Mouse (Mus musculus): Measurements from ENCODE around the gene Cd4. TPM values are rescaled to one million over a fixed set of nuclear protein-coding genes. Genes with fewer than 3 reads are reported as not detected.

The Cd4 gene
- polyA plus RNA-seq, 1 experiment from 2014 or later, result 2.1 TPM

GRCm38 (mm10) chr6:124925941-124926340, 37.9 kb upstream of the Cd4 start:
- Histone ChIP-seq H3K4me3 (ENCODE audit: low read length) (peak overlapping the region; percentile 41), H3K9ac (ENCODE audit: low read length) (peak overlapping the region; percentile 68), H3K4me2 (ENCODE audit: low read depth, low read length) (peak overlapping the region; percentile 54), H3K4me1 (ENCODE audit: control insufficient read depth, insufficient read depth, low read length) (peaks cover 30% of the 10 kb centered on the region), H3K36me3 (ENCODE audit: control insufficient read depth, insufficient read depth) (no peaks in the 10 kb centered on the region), H3K9me3 (replicated peaks; ENCODE audit: control insufficient read depth, low read length) (no peaks in the 10 kb centered on the region), H3K27me3 (ENCODE audit: control insufficient read depth, insufficient read depth, low read length) (no peaks in the 10 kb centered on the region), H3K27ac (ENCODE audit: low read length) (peak overlapping the region; percentile 86)
- 9% methylated on average over 5 of the region's 5 CpGs for WGBS
- ATAC-seq (replicated peaks; ENCODE audit: extremely low read depth, insufficient read depth, low FRiP score), result peak; percentile 49

- peak overlapping the region; percentile 86 for H3K27ac ChIP-seq (ENCODE audit: low read length)
- H3K4me2 ChIP-seq (ENCODE audit: low read depth, low read length), result peak overlapping the region; percentile 54
- H3K27me3 ChIP-seq (ENCODE audit: control insufficient read depth, insufficient read depth, low read length), result no peaks in the 10 kb centered on the region
- 37% methylated on average over 12 of the region's 12 CpGs for WGBS
- ATAC-seq (replicated peaks; ENCODE audit: extremely low read depth, insufficient read depth, low FRiP score), result 0 out of 2 replicates have a peak, but pooled peaks have one; percentile 2
- H3K4me3 ChIP-seq (ENCODE audit: low read length), result peak overlapping the region; percentile 41
- H3K36me3 ChIP-seq (ENCODE audit: control insufficient read depth, insufficient read depth), result no peaks in the 10 kb centered on the region
- H3K4me1 ChIP-seq (ENCODE audit: control insufficient read depth, insufficient read depth, low read length), result peaks cover 35% of the 10 kb centered on the region
- H3K9ac ChIP-seq (ENCODE audit: low read length), result peak overlapping the region; percentile 68
- no peaks in the 10 kb centered on the region for H3K9me3 ChIP-seq (replicated peaks; ENCODE audit: control insufficient read depth, low read length)
Observed at GRCm38 (mm10) chr6:124925173-124925793, 37.3 kb upstream of the Cd4 start.

GRCm38 (mm10) chr6:124921539-124921938, 33.5 kb upstream of the Cd4 start:
- Histone ChIP-seq H3K4me1 (ENCODE audit: control insufficient read depth, insufficient read depth, low read length) (peaks cover 45% of the 10 kb centered on the region), H3K4me3 (ENCODE audit: low read length) (no peak overlapping the region), H3K27me3 (ENCODE audit: control insufficient read depth, insufficient read depth, low read length) (no peaks in the 10 kb centered on the region), H3K9ac (ENCODE audit: low read length) (no peak overlapping the region), H3K9me3 (replicated peaks; ENCODE audit: control insufficient read depth, low read length) (no peaks in the 10 kb centered on the region), H3K36me3 (ENCODE audit: control insufficient read depth, insufficient read depth) (no peaks in the 10 kb centered on the region), H3K4me2 (ENCODE audit: low read depth, low read length) (no peak overlapping the region), H3K27ac (ENCODE audit: low read length) (peak overlapping the region; percentile 100)
- WGBS, result 64% methylated on average over 4 of the region's 4 CpGs
- ATAC-seq (replicated peaks; ENCODE audit: extremely low read depth, insufficient read depth, low FRiP score), result no peak

GRCm38 (mm10) chr6:124920318-124921085, 32.5 kb upstream of the Cd4 start:
- Histone ChIP-seq H3K4me1 (ENCODE audit: control insufficient read depth, insufficient read depth, low read length) (peaks cover 45% of the 10 kb centered on the region), H3K27ac (ENCODE audit: low read length) (peak overlapping the region; percentile 100), H3K9ac (ENCODE audit: low read length) (peak overlapping the region; percentile 67), H3K36me3 (ENCODE audit: control insufficient read depth, insufficient read depth) (no peaks in the 10 kb centered on the region), H3K4me2 (ENCODE audit: low read depth, low read length) (peak overlapping the region; percentile 66), H3K27me3 (ENCODE audit: control insufficient read depth, insufficient read depth, low read length) (no peaks in the 10 kb centered on the region), H3K4me3 (ENCODE audit: low read length) (peak overlapping the region; percentile 47; the same call in 1 of the 2 replicates), H3K9me3 (replicated peaks; ENCODE audit: control insufficient read depth, low read length) (no peaks in the 10 kb centered on the region)
- no peak for ATAC-seq (replicated peaks; ENCODE audit: extremely low read depth, insufficient read depth, low FRiP score)
- WGBS, result 30% methylated on average over 9 of the region's 9 CpGs

GRCm38 (mm10) chr6:124919695-124920317, 31.8 kb upstream of the Cd4 start, which contains the start of gene Ptms:
Ptms (minus strand) TSS chr6:124920103.
- 4% methylated on average over 13 of the region's 13 CpGs for WGBS
- ATAC-seq (replicated peaks; ENCODE audit: extremely low read depth, insufficient read depth, low FRiP score), result peak; percentile 81
- Histone ChIP-seq H3K4me3 (ENCODE audit: low read length) (peak within 1 kb of the TSS; percentile 47), H3K9me3 (replicated peaks; ENCODE audit: control insufficient read depth, low read length) (no peaks in the 10 kb centered on the region), H3K36me3 (ENCODE audit: control insufficient read depth, insufficient read depth) (peaks cover 2% of the 10 kb centered on the region; the same call in 1 of the 2 replicates), H3K4me2 (ENCODE audit: low read depth, low read length) (peak within 1 kb of the TSS; percentile 66), H3K9ac (ENCODE audit: low read length) (peak within 1 kb of the TSS; percentile 67), H3K27ac (ENCODE audit: low read length) (peak within 1 kb of the TSS; percentile 100), H3K4me1 (ENCODE audit: control insufficient read depth, insufficient read depth, low read length) (peaks cover 45% of the 10 kb centered on the region), H3K27me3 (ENCODE audit: control insufficient read depth, insufficient read depth, low read length) (no peaks in the 10 kb centered on the region)

- H3K9me3 ChIP-seq (replicated peaks; ENCODE audit: control insufficient read depth, low read length), result no peaks in the 10 kb centered on the region
- H3K4me1 ChIP-seq (ENCODE audit: control insufficient read depth, insufficient read depth, low read length), result peaks cover 46% of the 10 kb centered on the region
- peak overlapping the region; percentile 33 for H3K4me3 ChIP-seq (ENCODE audit: low read length)
- WGBS, result 24% methylated on average over 13 of the region's 14 CpGs
- H3K27ac ChIP-seq (ENCODE audit: low read length), result peak overlapping the region; percentile 100
- peak overlapping the region; percentile 66 for H3K4me2 ChIP-seq (ENCODE audit: low read depth, low read length)
- no peaks in the 10 kb centered on the region for H3K27me3 ChIP-seq (ENCODE audit: control insufficient read depth, insufficient read depth, low read length)
- no peak for ATAC-seq (replicated peaks; ENCODE audit: extremely low read depth, insufficient read depth, low FRiP score)
- peak overlapping the region; percentile 100 for H3K9ac ChIP-seq (ENCODE audit: low read length)
- peaks cover 10% of the 10 kb centered on the region for H3K36me3 ChIP-seq (ENCODE audit: control insufficient read depth, insufficient read depth)
Observed at GRCm38 (mm10) chr6:124918890-124919627, 31.0 kb upstream of the Cd4 start.

- H3K36me3 ChIP-seq (ENCODE audit: control insufficient read depth, insufficient read depth), result peaks cover 16% of the 10 kb centered on the region
- peak overlapping the region; percentile 100 for H3K9ac ChIP-seq (ENCODE audit: low read length)
- peak overlapping the region; percentile 100 for H3K27ac ChIP-seq (ENCODE audit: low read length)
- H3K27me3 ChIP-seq (ENCODE audit: control insufficient read depth, insufficient read depth, low read length), result no peaks in the 10 kb centered on the region
- WGBS, result 12% methylated on average over 7 of the region's 7 CpGs
- no peak for ATAC-seq (replicated peaks; ENCODE audit: extremely low read depth, insufficient read depth, low FRiP score)
- H3K4me2 ChIP-seq (ENCODE audit: low read depth, low read length), result peak overlapping the region; percentile 66
- H3K9me3 ChIP-seq (replicated peaks; ENCODE audit: control insufficient read depth, low read length), result no peaks in the 10 kb centered on the region
- H3K4me3 ChIP-seq (ENCODE audit: low read length), result peak overlapping the region; percentile 92
- H3K4me1 ChIP-seq (ENCODE audit: control insufficient read depth, insufficient read depth, low read length), result peaks cover 51% of the 10 kb centered on the region
Observed at GRCm38 (mm10) chr6:124918331-124918690, 30.3 kb upstream of the Cd4 start.

- Histone ChIP-seq H3K36me3 (ENCODE audit: control insufficient read depth, insufficient read depth) (peaks cover 21% of the 10 kb centered on the region), H3K27ac (ENCODE audit: low read length) (peak overlapping the region; percentile 100), H3K4me3 (ENCODE audit: low read length) (peak overlapping the region; percentile 92), H3K9ac (ENCODE audit: low read length) (peak overlapping the region; percentile 100), H3K4me1 (ENCODE audit: control insufficient read depth, insufficient read depth, low read length) (peaks cover 51% of the 10 kb centered on the region), H3K4me2 (ENCODE audit: low read depth, low read length) (peak overlapping the region; percentile 66), H3K27me3 (ENCODE audit: control insufficient read depth, insufficient read depth, low read length) (no peaks in the 10 kb centered on the region), H3K9me3 (replicated peaks; ENCODE audit: control insufficient read depth, low read length) (no peaks in the 10 kb centered on the region)
- 1% methylated on average over 63 of the region's 89 CpGs for WGBS
- ATAC-seq (replicated peaks; ENCODE audit: extremely low read depth, insufficient read depth, low FRiP score), result peak; percentile 65
Observed at GRCm38 (mm10) chr6:124917518-124918330, 29.7 kb upstream of the Cd4 start.
